Mouse (Mus musculus) neural tube, postnatal 0 days (tissue): ENCODE measurements around the gene 1600002K03Rik. TPM values are rescaled to one million over a fixed set of nuclear protein-coding genes. Genes with fewer than 3 reads are reported as not detected.

Source experiments
- polyA plus RNA-seq: library from polyadenylated mRNA; unstranded; fragments of >200 nt; fragmentation: Nextera tagmentation; extraction: Ambion mirVana; gene quantifications from 2 replicates; pipeline ENCODE4 v1.2.1, GENCODE M21; 2015

1600002K03Rik gene
- 6.4 and 8.1 TPM in 2 replicates for polyA plus RNA-seq

DNA sequence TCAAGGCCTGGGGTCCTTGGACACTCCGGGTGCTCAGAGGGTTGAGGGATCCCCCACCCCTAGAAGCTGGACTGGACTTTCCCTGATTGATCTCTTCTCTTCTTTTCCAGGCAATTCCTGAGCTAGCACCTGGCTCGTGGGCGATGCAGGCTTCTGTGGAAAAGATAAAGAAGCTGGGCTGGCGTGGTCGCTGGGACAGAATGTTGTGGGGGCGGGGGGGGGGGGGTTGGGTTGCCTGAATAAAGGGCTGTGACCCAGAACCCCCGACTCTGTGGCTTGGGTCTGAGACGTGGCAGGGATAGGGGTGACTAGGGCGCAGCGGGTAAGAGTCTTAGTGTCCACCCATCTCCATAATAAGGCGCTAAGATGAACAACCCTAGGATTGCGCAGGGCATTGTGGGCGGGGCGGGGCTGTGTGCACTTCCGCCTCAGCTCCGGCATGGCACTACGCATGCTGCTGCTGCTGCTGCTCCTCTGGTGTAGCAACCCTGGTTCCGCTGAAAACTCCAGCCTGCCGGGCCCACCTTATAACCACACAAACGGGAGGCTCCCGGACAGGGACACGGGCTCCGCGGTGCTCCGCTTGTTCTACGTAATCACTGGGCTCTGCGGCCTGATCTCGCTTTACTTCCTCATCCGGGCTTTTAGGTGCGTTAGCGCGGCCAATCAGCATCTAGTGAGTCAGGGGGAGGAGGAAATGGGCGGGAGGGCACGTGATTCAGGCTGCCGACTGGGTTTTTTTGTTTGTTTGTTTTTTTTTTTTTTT, at the start of gene 1600002K03Rik:
1600002K03Rik (plus strand) TSS at position 418 of the 766 bp plus-strand sequence.

GRCm38 (mm10) chr10:80138553-80139438, 33.9 kb upstream of the 1600002K03Rik start, which contains the start of gene Atp5d:
Atp5d (plus strand) TSS chr10:80138632.

DNA sequence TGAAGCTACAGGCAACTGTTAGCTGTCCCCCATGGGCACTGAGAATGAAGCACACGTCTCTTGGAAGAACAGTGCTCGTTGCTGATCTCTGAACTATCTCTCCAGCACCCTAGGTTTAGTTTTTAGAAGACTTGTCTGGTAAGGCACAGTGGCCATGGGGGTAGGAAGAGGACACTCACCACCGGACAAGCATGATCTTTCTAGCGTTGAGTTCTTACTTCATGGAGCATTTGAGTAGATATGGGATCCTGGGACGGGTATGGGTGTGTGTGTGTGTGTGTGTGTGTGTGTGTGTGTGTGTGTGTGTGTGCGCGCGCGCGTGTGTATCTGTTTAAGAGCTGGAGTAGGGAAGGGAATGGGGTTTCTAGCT, 32.1 kb upstream of the 1600002K03Rik start, which contains the start of gene Cbarp:
Cbarp (minus strand) TSS at position 170 of the 370 bp plus-strand sequence.

DNA sequence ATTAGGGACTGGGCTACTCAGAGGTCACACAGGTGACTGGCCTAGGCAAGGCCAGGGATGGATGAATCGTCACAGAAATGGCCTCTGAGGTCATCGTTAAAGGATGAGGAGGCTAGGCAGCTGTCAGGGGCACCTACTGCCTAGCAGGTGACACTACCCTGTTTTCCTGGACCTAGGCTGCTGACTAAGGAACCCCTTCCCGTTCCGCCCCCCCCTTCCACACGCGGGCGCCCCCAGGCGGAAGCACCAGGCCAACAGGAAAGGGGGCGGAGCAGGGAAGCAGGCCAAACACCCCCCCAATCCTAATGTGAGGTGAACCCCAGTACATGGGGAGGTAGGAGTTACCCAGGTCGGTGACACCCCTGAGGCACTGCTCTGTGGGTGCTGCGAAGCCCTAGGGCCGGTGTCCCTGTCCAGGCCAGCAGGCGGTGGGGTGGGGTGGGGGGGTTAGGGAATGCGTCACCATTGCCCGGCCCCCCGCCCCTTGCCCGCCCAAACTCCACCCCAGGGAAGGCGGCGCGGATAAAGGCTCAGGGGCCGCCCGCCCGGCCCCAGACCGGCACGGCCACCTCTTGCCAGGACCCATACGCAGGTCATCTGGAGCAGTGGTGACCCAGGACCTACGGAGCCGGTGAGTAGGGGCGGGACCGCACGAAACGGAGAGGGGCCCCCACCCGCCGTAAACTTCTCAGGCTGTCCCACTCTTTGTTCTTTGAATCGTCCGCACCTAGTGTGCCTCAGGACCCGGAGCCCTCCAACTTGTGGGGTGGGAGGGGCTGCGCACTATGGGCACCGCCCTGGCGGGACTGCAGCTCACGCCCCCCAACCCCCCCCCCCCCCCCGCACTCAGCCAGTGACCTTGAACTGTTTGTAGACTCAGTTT, 24.8 kb upstream of the 1600002K03Rik start, which contains the start of gene Midn:
Midn (plus strand) TSS at position 554 of the 883 bp plus-strand sequence.

DNA sequence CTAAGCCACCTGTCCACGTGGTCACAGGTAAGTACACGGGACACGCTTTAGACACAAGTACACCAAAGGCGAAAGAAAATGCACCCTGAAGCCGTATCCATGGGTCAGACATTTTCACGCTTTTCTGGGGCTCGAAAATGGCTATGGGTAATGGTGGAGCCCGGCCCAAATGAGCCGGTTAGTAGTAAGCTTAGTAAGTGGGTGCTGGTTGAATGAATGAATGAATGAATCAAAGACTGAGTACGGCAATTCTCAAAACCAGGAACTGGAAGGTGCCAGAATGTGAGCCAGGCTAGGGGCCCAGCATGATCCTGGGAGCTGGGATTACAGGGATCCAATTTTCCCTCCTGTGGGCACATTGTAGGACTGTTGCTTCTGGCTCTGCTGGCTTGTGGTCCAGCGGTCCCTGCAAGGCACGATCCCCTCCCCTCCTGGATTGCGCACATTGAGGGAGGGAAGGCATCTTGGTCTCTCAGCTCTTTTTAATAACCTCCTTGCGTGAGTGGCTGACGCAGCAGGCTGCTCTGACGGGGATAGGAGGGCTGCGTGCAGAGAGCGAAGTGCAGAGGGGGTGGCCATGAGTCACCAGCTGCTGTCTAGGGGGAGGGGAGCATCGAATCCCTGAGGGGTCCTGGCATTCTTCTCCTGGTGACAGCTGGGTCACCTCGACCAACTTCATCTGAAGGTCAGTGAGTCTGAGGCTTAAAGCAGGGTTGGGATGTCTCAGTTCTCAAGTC, 7.2 kb upstream of the 1600002K03Rik start, which contains the start of gene Cirbp:
Cirbp (plus strand) TSS at position 594 of the 737 bp plus-strand sequence.

DNA sequence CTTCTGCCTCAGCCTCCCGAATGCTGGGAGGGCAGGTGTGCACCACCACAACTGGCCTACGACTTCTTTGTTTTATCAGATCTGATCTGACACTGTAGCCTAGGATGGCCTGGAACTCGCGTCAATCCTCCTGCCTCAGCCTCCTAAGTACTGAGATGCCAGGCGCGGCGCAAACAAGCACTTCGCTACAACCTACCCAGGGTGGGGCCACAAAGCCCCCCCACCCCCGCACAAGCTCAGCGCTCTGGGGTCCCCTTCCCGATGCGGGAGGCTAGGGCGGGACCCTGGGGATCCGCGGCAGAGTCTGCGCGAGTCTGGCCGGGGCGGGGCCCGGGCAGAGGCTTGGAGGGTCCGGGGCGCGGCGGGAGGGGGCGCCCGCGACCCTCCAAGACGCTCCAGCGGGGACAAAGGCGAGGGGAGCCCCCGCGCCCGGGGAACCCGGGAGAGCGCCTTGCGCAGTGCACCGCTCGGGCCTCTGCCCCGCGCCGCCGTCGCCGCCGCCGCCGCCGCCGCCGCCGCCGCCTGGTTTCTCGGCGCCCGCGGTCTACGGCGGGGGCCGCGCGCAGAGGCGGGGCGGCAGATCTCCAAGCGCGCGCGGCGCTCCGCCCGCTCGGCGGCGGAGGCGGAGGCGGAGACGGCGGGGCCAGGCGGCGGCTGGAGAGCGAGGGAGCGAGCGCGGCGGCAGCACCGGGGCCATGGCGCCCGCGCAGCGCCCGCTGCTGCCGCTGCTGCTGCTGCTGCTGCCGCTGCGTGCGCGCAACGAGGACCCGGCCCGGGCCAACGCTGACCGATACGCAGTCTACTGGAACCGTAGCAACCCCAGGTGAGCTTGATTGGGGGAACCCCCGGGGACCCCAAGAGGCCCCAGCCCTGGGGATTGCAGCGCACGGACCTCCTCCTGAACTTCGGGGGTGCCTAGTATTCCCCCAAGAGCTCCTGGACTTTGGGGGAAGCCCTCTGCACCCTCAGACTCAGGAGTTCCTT, 6.6 kb downstream of the 1600002K03Rik start, which contains the start of gene Efna2:
Efna2 (plus strand) TSS at position 415 of the 984 bp plus-strand sequence.

Other genes with a start within 250 kb of the 1600002K03Rik start
- 1.7 and 3.0 TPM in 2 replicates for gene Arid3a, start 245.9 kb upstream of the 1600002K03Rik start, polyA plus RNA-seq
- gene Wdr18, start 212.8 kb upstream of the 1600002K03Rik start, polyA plus RNA-seq = 108 and 110 TPM in 2 replicates
- 0.24 and 0.35 TPM in 2 replicates for gene Grin3b, start 202.2 kb upstream of the 1600002K03Rik start, polyA plus RNA-seq
- 33.5 and 35.6 TPM in 2 replicates for gene Tmem259, start 188.6 kb upstream of the 1600002K03Rik start, polyA plus RNA-seq
- 19.9 and 20.5 TPM in 2 replicates for gene Cnn2, start 184.4 kb upstream of the 1600002K03Rik start, polyA plus RNA-seq
- gene Abca7, start 176.4 kb upstream of the 1600002K03Rik start, polyA plus RNA-seq = 2.6 TPM in 2 replicates
- 1.9 TPM in 2 replicates for gene Arhgap45, start 156.3 kb upstream of the 1600002K03Rik start, polyA plus RNA-seq
- 138 and 143 TPM in 2 replicates for gene Polr2e, start 133.1 kb upstream of the 1600002K03Rik start, polyA plus RNA-seq
- 738 and 765 TPM in 2 replicates for gene Gpx4, start 125.8 kb upstream of the 1600002K03Rik start, polyA plus RNA-seq
- 8.5 and 9.0 TPM in 2 replicates for gene Sbno2, start 67.4 kb upstream of the 1600002K03Rik start, polyA plus RNA-seq
- gene Stk11, start 57.1 kb upstream of the 1600002K03Rik start, polyA plus RNA-seq = 14.6 and 18.3 TPM in 2 replicates
- 803 and 819 TPM in 2 replicates for gene Atp5d, start 34.3 kb upstream of the 1600002K03Rik start, polyA plus RNA-seq
- gene Cbarp, start 32.1 kb upstream of the 1600002K03Rik start, polyA plus RNA-seq = 110 and 138 TPM in 2 replicates
- gene Midn, start 24.7 kb upstream of the 1600002K03Rik start, polyA plus RNA-seq = 16.4 and 21.8 TPM in 2 replicates
- gene Cirbp, start 7.0 kb upstream of the 1600002K03Rik start, polyA plus RNA-seq = 566 and 579 TPM in 2 replicates
- 28.7 and 30.4 TPM in 2 replicates for gene Efna2, start 6.5 kb downstream of the 1600002K03Rik start, polyA plus RNA-seq
- 37.7 and 42.6 TPM in 2 replicates for gene Mum1, start 53.5 kb downstream of the 1600002K03Rik start, polyA plus RNA-seq
- 488 and 508 TPM in 2 replicates for gene Ndufs7, start 76.2 kb downstream of the 1600002K03Rik start, polyA plus RNA-seq
- 28.8 and 33.0 TPM in 2 replicates for gene Gamt, start 88.1 kb downstream of the 1600002K03Rik start, polyA plus RNA-seq
- gene Dazap1, start 88.5 kb downstream of the 1600002K03Rik start, polyA plus RNA-seq = 32.5 and 35.2 TPM in 2 replicates
- gene Rps15, start 119.5 kb downstream of the 1600002K03Rik start, polyA plus RNA-seq = 656 and 679 TPM in 2 replicates
- gene Apc2, start 123.0 kb downstream of the 1600002K03Rik start, polyA plus RNA-seq = 70.9 and 88.2 TPM in 2 replicates
- gene 2310011J03Rik, start 147.6 kb downstream of the 1600002K03Rik start, polyA plus RNA-seq = 37.1 and 37.5 TPM in 2 replicates
- 11.0 and 13.5 TPM in 2 replicates for gene Pcsk4, start 156.6 kb downstream of the 1600002K03Rik start, polyA plus RNA-seq
- 5.6 and 5.7 TPM in 2 replicates for gene Reep6, start 157.0 kb downstream of the 1600002K03Rik start, polyA plus RNA-seq
- gene Adamtsl5, start 175.5 kb downstream of the 1600002K03Rik start, polyA plus RNA-seq = 3.5 and 4.6 TPM in 2 replicates
- gene Plk5, start 183.5 kb downstream of the 1600002K03Rik start, polyA plus RNA-seq = 8.5 and 8.6 TPM in 2 replicates
- gene Mex3d, start 214.7 kb downstream of the 1600002K03Rik start, polyA plus RNA-seq = 13.1 and 15.0 TPM in 2 replicates
- gene Mbd3, start 226.6 kb downstream of the 1600002K03Rik start, polyA plus RNA-seq = 161 and 183 TPM in 2 replicates
- 1,108 and 1,127 TPM in 2 replicates for gene Uqcr11, start 233.9 kb downstream of the 1600002K03Rik start, polyA plus RNA-seq